Mouse (Mus musculus) thymus, postnatal 14 days (tissue): ENCODE data around the gene Cep41.

Experiments
- DNase-seq: peaks from one replicate; pipeline ENCODE4 v3.0.0; 2021

Gene Cep41

GRCm38 (mm10) chr6:30710371-30711364 is 17.1 kb upstream of the Cep41 start:
- no peak for DNase-seq

GRCm38 (mm10) chr6:30709115-30709514 is 15.6 kb upstream of the Cep41 start:
- DNase-seq = no peak

- no peak for DNase-seq
Measured at GRCm38 (mm10) chr6:30703977-30704602, 10.5 kb upstream of the Cep41 start.

DNA sequence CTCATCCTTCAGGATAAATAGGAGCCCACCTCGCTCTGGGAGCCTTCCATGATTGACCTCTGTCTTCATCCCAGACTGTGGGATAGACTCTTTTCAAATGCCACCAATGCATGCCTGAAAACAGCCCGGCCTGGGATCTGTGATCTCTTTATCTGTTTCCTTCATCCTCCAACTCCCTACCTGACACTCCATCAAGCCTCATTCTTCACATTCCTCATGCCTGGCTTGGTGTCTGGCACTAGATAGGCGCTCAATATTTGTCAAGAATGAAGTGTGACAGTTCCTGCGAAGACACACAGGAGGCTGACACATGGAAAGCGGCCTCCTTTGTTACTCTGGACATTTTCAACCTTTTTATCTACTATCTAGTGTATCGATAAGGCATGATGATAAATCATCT is 9.9 kb upstream of the Cep41 start:
- no peak for DNase-seq

DNA sequence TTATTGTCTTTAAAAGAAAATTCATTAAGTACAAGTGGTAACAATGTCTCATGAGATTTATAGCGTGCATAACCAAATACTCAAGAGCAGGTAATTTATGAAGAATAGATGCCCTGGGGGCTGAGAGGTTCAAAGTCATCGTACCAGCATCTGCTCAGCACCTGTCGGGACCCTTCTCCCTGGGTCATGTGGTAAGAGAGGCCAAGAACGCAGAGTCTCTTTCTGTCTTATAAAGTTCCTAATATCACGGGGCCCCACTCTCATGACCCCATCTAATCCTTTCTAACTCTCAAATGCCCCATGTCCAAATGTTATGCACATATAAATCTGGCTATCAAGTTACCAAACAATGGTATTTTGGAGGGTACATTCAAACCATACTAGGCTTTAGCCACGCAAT is 9.3 kb upstream of the Cep41 start:
- DNase-seq = no peak

DNA sequence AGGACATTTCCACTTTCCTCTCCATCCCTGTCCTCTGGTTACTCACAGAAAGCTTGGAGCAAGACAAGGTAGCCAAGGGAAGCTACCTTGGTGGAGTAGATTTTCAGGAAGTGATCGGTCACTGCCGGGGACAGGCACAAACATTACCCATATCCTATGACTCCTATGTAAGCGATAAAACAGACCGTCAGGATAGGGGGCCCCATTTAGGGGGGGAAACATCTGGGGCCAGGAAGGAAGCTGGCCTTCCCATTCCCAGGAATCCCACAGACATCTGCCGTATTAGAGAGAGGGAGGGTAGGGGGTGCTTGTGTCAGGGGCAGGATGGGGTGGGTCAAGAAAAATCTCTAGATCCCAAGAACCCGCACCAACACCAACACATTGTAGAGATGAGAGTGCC is 6.6 kb upstream of the Cep41 start:
- DNase-seq = no peak

- no peak for DNase-seq
Measured at GRCm38 (mm10) chr6:30698036-30698435, 4.5 kb upstream of the Cep41 start.

- DNase-seq = no peak
Measured at GRCm38 (mm10) chr6:30697464-30697863, 3.9 kb upstream of the Cep41 start.

DNA sequence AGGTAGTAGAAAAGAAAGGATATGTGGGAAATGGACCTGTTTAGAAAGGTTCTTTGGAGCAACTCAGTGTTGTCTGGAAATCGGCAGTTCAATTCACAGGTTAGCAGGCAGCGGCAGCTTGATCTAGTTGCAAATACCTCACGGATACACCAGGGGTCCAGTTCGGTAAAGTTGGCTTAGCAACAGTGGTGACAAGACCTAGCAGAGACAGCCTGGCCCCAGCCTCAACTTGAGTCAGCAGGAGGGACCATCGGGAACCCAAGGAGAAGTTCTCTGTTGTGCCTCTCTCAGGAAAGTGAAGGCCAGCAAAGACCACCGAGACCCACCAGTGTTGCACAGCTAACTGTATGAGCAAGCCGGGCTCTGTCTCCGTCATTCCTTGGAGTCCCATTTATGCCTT is 1.6 kb upstream of the Cep41 start:
- no peak for DNase-seq

DNA sequence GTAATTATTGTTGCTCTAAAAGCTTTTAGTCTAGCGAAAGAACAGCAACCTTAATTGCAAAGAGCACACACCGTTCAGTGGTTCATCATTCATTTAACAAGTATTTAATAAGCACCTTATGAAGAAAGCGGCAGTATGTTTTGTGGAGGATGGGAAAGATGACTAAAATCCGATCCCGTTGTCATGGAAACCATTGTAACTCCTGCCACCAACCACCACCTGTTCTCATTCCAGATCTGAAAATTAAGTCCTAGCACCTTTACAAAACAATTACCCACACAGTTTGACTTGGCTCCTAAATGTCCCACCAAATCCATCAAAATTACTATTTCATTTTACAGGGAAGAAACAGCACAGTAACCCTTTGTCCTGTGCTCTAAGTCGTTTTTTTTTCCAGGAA is 660 bp upstream of the Cep41 start:
- DNase-seq = no peak

- DNase-seq = no peak
Measured at GRCm38 (mm10) chr6:30692826-30693225, 723 bp downstream of the Cep41 start.

GRCm38 (mm10) chr6:30687198-30687597 is 6.4 kb downstream of the Cep41 start:
- no peak for DNase-seq

DNA sequence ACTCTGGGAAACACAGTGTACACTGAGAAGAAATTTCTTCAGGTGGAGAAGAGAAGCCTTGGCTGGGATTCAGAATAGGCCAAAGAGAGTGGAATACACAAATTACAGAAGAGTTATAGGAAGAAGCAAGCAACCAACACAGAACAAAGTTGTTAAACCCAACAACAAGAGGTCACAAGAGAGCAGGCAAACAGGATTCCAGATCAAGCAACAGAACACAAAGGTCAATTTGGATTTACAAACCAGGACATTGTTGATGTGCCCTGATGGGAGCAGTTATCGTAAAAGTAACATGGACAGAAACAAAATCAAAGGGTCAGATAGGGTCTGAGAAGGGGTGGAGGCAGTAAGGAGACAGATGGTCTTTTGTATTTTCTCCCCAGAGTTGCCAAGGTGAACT is 9.0 kb downstream of the Cep41 start:
- DNase-seq = no peak

- no peak for DNase-seq
Measured at GRCm38 (mm10) chr6:30681935-30682900, 11.3 kb downstream of the Cep41 start.

DNA sequence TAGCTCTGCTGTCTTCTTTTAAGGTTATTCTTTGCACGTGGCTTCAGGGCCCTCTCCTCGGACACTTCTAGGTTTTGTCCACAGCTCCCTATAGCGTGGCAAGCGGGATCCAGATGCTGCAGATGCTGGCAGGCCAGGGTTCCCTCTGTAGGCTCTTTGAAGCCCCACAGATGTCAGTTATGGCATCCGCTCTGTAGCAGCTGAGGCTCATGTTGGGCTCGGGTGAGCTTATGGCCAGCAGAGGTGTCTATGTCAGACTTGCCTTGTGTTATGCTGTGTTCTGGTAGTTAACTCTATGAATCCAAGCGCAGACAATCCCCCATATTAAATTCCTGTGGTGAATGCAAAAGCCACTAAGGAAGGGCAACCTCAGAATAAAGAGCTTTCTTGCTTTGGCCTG is 13.1 kb downstream of the Cep41 start:
- no peak for DNase-seq

DNA sequence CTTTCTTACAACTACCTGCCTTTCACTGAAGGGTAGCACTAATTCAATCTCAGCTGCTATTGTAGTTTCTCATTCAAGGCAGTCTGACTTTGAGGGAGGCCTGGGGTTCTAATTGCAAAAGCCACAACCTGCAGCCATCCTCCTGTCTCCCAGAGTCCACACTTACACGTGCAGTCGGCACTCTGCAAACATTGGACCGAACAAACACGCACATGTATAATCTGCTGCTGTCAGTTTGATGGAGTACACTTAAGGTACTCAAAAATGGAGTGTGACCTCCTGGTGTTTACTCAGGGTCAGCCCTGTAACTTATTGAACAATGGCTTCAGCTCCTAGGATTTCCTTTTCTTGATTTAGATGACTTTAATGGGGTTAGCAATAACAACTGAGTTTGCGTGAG is 14.0 kb downstream of the Cep41 start:
- DNase-seq = no peak

DNA sequence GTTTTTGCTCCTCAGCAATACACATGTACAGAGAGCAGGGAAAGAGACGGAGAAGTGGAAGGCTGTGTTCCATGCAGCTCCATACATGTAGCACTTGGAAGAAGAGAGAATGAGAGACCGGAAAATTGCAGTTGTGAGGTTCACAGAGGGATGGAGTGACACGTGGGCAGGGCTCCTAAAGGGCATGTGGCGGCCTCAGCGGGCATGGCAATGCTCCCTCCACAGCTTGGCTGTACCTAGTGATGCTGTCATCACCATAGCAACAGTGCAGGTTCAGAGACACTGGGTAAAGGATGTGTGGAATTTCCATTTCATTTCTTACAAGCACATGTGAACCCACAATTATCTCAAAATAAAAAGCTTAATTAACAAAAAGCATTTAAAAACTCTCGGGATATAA is 15.1 kb downstream of the Cep41 start:
- no peak for DNase-seq

GRCm38 (mm10) chr6:30677591-30677990 is 16.0 kb downstream of the Cep41 start:
- DNase-seq = no peak

DNA sequence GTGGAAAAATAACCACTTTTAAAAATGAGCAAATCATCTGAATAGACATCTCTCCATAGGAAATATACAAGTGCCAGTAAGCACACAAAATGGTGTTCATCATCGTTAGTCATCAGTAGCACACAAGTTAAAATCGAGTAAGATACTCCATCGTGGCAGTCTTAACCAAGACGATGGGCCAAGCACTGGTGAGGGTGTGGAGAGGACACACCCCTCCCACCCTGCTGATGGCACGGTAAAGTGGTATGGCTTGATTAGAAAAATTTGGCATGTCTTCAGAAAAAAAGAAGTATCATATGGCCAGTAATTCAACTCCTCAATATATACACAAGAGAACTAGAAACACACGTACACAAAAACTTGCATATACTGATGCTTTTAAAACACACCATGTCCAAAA is 17.0 kb downstream of the Cep41 start:
- no peak for DNase-seq

GRCm38 (mm10) chr6:30675281-30675771 is 18.2 kb downstream of the Cep41 start:
- no peak for DNase-seq

DNA sequence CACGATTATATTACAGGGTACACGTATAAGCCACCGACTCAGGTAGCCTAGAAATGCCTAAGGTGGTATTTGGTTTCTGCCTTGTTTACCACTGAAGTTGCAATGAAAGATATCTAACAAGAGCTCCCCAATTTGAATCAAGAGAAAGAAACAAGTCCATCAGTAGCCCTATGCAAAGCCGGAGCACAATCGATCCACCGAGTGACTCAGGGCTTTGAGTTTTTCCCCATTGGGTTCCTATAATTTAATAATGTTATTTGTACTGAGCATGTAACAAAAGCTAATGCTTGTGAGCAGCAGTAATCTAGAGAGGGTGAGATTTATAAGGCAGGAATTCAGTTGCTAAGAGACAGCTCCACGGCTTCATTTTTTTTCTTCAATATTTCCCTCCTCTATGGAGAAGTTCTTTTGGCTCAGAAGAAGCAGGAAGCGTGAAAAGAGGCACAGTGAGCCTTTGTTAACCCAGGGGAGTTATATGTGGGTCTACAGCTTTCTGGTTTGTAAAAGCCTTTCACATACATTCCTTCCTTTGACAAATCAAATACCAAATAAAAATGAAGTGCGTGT is 18.8 kb downstream of the Cep41 start:
- no peak for DNase-seq

- DNase-seq = no peak
Measured at GRCm38 (mm10) chr6:30673764-30674561, 19.6 kb downstream of the Cep41 start.
